Mouse (Mus musculus) heart, adult 18-20 months (tissue): ENCODE data around the gene Chn2. TPM values are rescaled to one million over a fixed set of nuclear protein-coding genes. Genes with fewer than 3 reads are reported as not detected.

Experiments
- DNase-seq, 2 experiments: peaks; one replicate each; pipeline ENCODE4 v3.0.0; 2021 to 2022; ENCODE audit warnings: mixed read lengths in 1 of 2
- total RNA-seq, 2 experiments: library from RNA; stranded (reverse); gene quantifications; 2 replicates each; pipeline ENCODE4 v1.2.3; 2021

Gene Chn2
- total RNA-seq, 2 experiments from 2014 or later: 2.7 to 3.3 TPM

GRCm38 (mm10) chr6:54042142-54042541, 2.8 kb downstream of the Chn2 start:
- DNase-seq: no peak

GRCm38 (mm10) chr6:54043536-54043935, 4.2 kb downstream of the Chn2 start:
- no peak for DNase-seq

- DNase-seq: no peak
Measured at GRCm38 (mm10) chr6:54045748-54046721, 6.7 kb downstream of the Chn2 start.

- DNase-seq: no peak
Measured at GRCm38 (mm10) chr6:54046884-54047747, 7.8 kb downstream of the Chn2 start.

- no peak for DNase-seq
Measured at GRCm38 (mm10) chr6:54048768-54049167, 9.4 kb downstream of the Chn2 start.

- DNase-seq: no peak
Measured at GRCm38 (mm10) chr6:54051173-54051572, 11.8 kb downstream of the Chn2 start.

- no peak for DNase-seq
Measured at GRCm38 (mm10) chr6:54052124-54052523, 12.8 kb downstream of the Chn2 start.

- DNase-seq: no peak
Measured at GRCm38 (mm10) chr6:54052666-54053065, 13.3 kb downstream of the Chn2 start.

GRCm38 (mm10) chr6:54053316-54053715, 14.0 kb downstream of the Chn2 start:
- DNase-seq: no peak

- DNase-seq: no peak
Measured at GRCm38 (mm10) chr6:54055387-54055786, 16.0 kb downstream of the Chn2 start.

- DNase-seq: no peak
Measured at GRCm38 (mm10) chr6:54056548-54057532, 17.5 kb downstream of the Chn2 start.

GRCm38 (mm10) chr6:54057661-54058060, 18.3 kb downstream of the Chn2 start:
- no peak for DNase-seq

- peak in 1 of 2 experiments; percentile 25 for DNase-seq
Measured at GRCm38 (mm10) chr6:54058837-54059236, 19.5 kb downstream of the Chn2 start.

GRCm38 (mm10) chr6:54060258-54060657, 20.9 kb downstream of the Chn2 start:
- DNase-seq: no peak

- no peak for DNase-seq
Measured at GRCm38 (mm10) chr6:54061375-54061774, 22.0 kb downstream of the Chn2 start.

- no peak for DNase-seq
Measured at GRCm38 (mm10) chr6:54063878-54064277, 24.5 kb downstream of the Chn2 start.

- no peak for DNase-seq
Measured at GRCm38 (mm10) chr6:54067380-54067779, 28.0 kb downstream of the Chn2 start.

GRCm38 (mm10) chr6:54068882-54069281, 29.5 kb downstream of the Chn2 start:
- no peak for DNase-seq

GRCm38 (mm10) chr6:54070736-54071135, 31.4 kb downstream of the Chn2 start:
- DNase-seq: peak in 1 of 2 experiments; percentile 36

GRCm38 (mm10) chr6:54071478-54071877, 32.1 kb downstream of the Chn2 start:
- no peak for DNase-seq

- no peak for DNase-seq
Measured at GRCm38 (mm10) chr6:54074454-54074853, 35.1 kb downstream of the Chn2 start.

- DNase-seq: no peak
Measured at GRCm38 (mm10) chr6:54075419-54075818, 36.1 kb downstream of the Chn2 start.
